Mouse (Mus musculus) layer of hippocampus, postnatal 36 days (tissue): Measurements from ENCODE around the gene Scn5a. TPM values are rescaled to one million over a fixed set of nuclear protein-coding genes. Genes with fewer than 3 reads are reported as not detected.
A peak's percentile ranks its signal among the peaks of the same experiment; 100 is the strongest.

Experiments
- DNase-seq, 2 experiments: peaks; one replicate each; pipeline ENCODE4 v3.0.0; 2022
- total RNA-seq, 2 experiments: library from RNA; stranded (reverse); gene quantifications; 2 replicates each; pipeline ENCODE4 v1.2.3; 2021

Gene Scn5a
- total RNA-seq, 2 experiments from 2014 or later, result 0.91 to 1.2 TPM

GRCm38 (mm10) chr9:119455967-119456366, 122.8 kb downstream of the Scn5a start:
- no peak for DNase-seq

DNA sequence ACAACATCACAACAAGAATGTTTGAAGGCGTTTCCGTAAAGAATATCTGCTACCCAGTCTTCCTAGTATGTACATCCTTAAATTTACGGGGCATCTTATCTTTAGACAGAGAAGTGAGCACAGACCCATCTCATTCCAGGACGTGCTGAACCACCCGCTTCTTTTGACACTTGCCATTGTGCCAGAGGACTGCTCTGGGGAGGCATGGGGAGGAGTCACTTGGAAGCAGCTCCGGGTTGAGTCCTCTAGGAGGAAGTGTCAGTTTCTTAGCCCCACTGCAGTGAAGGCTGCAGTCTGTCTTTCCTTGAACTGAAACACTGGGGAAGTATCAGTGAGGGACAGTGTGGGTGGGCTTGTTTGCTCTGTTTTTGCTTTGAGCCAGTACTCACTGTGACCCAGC, 133.1 kb downstream of the Scn5a start:
- DNase-seq, result no peak

GRCm38 (mm10) chr9:119444738-119445429, 133.9 kb downstream of the Scn5a start, which contains the start of gene Exog:
Gene Exog, plus strand, starts transcription at chr9:119444943.
- DNase-seq, result peak; percentile 98

DNA sequence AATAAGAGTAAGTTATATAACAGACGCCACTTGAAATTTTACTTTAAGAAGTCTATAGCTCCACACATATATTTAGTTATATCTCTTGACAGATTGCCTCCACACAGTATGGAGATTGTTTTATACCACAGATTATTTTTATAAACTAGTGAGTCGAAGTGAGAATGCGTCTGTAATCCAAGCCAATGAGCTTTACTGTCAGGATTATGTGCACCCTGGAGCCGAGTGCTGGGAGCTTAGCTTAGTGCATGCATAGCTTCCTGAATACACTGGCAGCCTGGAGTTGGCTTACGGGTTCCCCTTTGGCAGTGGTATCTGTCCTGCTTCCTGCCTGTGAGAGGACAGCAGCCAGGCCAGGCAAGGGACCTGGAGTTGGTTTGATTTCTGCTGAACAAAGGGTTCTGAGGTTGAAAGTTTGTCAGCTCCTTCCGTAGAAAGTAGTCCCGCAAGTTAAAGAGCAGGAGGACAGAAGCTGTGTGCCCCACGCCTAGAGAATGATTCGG, 140.3 kb downstream of the Scn5a start:
- DNase-seq, result no peak

- DNase-seq, result no peak
Observed at GRCm38 (mm10) chr9:119438065-119438464, 140.8 kb downstream of the Scn5a start.

DNA sequence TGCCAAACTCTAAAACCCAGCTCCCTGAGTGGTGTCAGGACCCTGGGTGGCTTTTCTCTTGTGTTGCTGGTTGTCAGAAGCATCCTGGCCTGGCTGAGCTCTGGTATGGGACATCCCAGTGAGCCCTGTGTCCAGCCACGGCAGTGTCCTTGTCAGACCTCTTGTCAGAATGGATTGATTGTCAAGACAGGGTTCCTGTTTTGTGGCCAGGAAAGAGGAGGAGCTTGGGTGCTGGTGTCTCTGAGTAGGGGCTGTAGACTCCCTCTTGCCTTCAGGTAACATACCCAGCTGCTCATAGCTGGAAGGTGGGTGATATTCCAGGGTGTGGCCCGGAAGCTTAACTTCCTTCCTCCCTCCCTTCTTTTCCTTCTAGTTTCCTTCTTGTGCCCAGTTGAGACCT, 143.0 kb downstream of the Scn5a start:
- DNase-seq, result no peak

Other genes starting within 250 kb of the Scn5a start
- gene Acaa1a, start 239.3 kb downstream of the Scn5a start, total RNA-seq, result 10 to 100 TPM; 68.1 to 76.4 TPM
- gene Myd88, start 237.6 kb downstream of the Scn5a start, total RNA-seq, result 1 to 10 TPM; 5.8 to 8.5 TPM
- 1 to 10 TPM; 4.2 to 5.0 TPM for gene Xylb, start 221.6 kb downstream of the Scn5a start, total RNA-seq
- not detected for gene Slc22a14, start 213.5 kb downstream of the Scn5a start, total RNA-seq
- 10 to 100 TPM; 13.8 to 14.7 TPM for gene Acvr2b, start 176.9 kb downstream of the Scn5a start, total RNA-seq
- 10 to 100 TPM; 20.0 to 21.1 TPM for gene Exog, start 134.1 kb downstream of the Scn5a start, total RNA-seq
- gene Scn10a, start 140.3 kb upstream of the Scn5a start, total RNA-seq, result not detected
- gene Scn11a, start 246.4 kb upstream of the Scn5a start, total RNA-seq, result not detected